Mouse (Mus musculus): ENCODE data around the gene Ltn1.

Ltn1 gene

DNA sequence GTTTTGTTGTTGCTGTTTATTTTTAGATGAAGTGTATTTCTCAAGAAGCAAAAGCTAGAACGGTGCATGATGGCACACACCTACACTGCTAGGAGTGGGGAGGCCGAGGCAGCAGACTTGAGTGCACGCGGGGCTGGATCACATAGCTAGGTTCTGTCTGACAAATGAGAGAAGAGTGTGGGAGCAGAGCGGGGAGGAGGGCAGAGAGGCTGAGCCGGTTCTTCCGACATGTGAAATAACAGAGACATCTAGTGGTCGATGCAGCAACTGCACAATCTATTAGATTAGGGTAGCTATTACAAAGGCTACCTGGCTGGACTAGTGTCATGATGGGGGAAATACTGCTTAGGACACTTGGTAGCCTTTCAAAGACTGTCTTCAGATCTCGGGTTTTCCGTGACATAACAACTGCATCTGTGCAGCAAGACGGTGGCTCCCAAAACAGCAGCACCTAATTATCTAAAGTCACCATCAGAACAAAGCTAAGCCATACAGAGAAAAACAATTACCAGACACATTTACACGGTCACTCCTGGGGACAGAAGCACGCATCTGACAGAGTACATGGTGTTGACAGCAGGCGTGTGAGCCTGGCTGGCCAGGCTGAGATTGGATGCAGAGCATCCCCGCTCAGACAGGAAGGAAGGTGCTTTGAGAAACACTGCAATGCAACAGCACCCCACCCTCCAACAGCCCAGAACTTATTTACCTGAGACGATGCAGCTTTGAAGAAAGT is 38.4 kb downstream of the Ltn1 start:
- peak; percentile 74 for DNase-seq (ENCODE audit: low read depth, low spot score)

DNA sequence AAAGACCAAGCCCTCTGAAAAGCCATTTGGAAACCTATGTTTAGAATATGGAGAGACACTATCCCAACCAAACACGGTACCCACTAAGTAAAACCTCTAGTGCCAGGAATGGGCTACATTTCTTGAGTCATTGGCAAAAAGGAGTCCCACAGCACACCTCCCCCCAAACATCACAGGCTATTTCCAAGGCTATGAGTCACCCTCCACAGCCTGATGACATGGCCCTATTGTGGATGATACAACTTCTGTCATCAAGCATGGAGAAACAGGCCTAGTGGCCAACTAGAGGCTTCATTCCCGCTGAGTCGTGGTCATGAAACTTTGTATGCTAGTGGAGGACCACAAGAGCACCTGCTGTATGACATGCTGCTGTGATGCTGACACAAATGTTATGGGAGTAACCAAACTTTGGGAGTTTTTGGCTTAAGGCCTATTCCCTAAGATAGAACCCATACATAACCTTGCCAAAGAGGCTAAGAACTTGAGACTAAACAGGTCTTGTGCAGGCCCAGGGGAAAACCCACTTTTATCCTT is 44.9 kb downstream of the Ltn1 start:
- no peak for DNase-seq (ENCODE audit: low read depth, low spot score)

DNA sequence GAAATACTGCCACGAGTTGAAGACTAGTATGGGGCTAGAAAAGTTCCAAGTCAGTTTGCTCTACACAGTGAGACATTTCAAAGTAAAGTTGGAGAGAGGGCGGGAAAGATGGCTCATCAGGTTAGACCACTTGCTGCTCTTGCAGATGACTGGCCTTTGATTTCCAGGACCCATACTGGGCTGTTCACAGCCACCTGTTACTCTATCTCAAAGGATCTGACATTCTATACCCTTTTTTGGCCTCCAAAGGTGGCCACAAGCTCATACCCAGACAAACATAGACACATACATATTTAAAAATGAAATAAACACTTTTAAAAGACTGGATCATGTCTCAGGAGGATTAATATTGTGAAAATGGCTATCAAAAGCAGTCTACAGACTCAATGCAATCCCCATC is 48.0 kb downstream of the Ltn1 start:
- no peak for DNase-seq (ENCODE audit: low read depth, low spot score)

DNA sequence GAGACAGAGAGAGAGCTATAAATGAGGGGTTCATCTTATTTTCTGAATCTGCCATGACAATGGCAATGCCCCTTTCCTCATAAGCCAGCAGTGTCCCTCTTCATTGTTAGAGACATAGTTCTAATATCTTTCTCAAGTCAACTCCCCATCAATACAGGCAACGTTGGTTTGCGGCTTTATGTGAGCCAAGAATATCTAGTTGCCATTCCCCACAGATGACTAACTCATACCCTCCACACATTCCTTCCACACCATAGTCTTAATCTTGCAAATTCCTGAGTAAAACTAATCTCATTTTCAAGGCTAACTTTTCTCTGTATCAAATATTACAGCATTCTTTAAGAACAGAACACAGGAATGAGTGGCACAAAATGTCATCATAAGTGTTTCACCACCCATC is 49.4 kb downstream of the Ltn1 start:
- DNase-seq (ENCODE audit: low read depth, low spot score) = no peak

DNA sequence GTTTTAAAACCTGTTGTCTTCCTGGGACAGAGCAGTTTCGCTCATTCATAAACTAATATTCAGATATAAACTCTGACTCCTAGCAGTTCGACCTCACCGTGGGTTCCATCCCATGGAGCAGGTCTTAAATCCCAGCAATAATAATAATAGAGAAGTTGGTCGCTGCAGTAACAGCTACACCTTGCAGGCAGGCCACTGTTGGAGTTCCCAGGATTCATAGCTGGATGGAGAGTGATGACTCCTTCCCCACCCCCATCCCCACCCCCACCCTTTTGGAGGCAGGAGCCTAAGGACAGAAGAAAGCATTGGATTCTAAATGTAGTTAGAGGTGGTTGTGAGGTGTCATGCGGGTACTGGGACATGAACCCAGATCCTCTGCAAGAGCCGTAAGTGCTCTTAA is 66.0 kb downstream of the Ltn1 start:
- DNase-seq (ENCODE audit: low read depth, low spot score) = no peak

DNA sequence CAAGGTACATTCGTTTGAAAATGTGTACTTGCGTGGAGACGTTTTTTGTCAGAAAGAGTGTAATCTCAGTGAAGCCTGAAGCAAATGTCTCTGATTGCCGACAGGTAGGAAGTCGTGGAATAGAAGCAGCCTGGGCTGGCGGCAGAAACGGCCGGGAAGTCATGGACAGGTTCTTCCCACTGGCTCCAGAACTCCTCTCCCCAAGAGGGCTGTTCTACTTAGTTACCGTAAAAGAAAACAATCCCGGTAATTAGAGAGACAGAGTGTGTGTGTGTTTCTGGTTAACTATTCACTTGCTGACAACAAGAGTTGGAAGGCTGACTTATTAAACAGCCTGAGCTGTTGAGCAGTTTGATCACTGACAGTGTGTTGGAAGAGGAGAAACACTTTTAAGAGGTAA is 66.4 kb downstream of the Ltn1 start:
- no peak for DNase-seq (ENCODE audit: low read depth, low spot score)

DNA sequence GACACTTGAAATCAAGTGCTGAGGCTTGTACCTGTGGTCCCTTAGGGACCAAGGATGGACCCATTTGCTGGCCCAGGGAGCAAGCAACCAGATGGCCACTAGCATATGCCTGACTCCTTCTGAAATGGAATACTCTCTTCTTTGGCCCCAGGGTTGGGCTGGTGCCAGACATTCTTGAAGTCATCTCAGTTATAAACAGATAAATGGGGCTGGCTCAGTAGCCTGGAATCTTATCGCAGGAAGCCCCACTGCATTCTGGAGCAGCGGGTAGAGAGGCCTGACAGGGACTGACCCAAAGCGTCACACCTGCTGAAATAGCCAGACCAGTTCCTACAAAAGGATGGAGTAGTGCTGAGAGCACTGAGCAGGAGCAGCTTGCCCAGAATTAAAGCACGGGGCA is 68.2 kb downstream of the Ltn1 start:
- no peak for DNase-seq (ENCODE audit: low read depth, low spot score)

DNA sequence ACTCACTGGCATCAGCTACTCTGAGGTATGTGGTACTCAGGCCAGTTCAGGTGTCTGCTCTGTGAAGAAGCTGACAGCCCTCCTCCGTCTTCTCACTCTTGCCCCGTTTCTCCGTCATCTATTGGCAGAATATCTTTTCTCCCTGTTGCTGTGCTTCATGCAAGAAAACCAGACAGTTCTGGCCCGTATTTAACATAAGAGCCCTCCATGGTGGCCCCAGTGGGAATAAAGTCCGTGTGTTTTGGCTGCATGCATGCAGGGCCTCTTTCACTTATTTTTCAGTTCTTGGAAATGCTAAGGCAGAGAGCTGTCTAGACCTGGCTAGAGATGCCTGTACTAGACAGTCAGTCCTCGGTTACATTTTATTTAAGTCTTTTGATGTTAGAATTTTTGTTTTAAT is 72.3 kb downstream of the Ltn1 start:
- no peak for DNase-seq (ENCODE audit: low read depth, low spot score)

DNA sequence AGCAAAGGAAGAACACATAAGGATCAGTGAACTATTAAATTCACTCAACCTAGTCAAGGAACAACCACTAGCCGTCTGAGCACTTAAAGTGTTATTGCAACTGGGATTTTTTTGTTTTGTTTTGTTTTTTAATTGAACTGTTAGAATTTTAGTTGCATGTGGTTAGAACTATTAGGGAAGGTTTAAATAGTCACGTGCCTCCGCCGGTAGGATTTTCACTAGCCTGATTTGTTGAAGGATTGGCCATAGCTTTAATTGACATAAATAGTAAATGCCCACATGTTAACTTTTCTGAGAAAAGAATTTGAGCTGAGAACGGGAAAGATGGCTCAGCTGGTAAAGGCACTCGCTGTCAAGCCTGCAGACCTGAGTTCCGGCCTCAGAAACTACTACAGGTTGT is 77.7 kb downstream of the Ltn1 start:
- DNase-seq (ENCODE audit: low read depth, low spot score) = no peak

DNA sequence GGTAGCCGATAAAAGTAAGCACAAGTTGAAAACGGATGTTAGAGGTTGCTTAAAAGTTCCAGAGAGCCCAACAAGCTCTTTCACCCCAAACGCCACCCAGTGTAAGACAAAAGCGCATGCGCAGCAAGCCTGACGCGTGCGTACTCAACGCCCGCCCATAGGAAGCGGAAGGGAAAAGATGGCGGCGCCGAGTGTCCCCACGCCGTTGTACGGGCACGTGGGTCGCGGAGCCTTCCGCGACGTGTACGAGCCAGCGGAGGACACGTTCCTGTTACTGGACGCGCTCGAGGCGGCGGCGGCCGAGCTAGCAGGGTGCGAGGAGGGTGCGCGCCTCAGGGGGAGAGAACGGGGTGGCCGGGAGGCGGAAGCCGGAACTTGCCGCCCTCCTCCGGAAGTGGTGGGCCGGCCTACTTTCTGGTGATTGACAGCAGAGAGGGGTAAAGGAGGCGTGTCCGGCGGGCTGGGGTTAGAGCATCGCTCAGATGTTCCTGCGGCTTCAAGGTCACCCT is 78.3 kb downstream of the Ltn1 start, which contains the start of gene N6amt1:
Gene N6amt1 (plus strand): TSS at position 111 of the 509 bp plus-strand sequence.
- DNase-seq (ENCODE audit: low read depth, low spot score) = peak; percentile 97

DNA sequence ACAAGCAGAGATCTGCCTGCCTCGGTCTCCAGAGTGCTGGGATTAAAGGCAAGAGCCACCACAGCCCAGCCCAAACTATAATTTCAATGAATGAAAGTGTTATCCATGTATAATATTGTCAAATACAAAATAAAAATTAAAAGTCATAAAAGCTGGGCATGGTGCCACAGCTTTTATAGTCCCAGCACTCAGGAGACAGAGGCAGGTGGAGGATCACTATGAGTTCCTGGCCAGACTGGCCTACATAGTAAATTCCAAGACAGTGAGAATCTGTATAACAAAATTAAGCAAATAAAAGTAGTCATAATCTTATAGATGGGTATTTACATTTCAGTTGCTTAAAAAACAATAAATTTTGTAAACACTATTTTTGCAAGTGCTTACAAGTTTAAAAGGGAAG is 78.8 kb downstream of the Ltn1 start:
- DNase-seq (ENCODE audit: low read depth, low spot score) = no peak

DNA sequence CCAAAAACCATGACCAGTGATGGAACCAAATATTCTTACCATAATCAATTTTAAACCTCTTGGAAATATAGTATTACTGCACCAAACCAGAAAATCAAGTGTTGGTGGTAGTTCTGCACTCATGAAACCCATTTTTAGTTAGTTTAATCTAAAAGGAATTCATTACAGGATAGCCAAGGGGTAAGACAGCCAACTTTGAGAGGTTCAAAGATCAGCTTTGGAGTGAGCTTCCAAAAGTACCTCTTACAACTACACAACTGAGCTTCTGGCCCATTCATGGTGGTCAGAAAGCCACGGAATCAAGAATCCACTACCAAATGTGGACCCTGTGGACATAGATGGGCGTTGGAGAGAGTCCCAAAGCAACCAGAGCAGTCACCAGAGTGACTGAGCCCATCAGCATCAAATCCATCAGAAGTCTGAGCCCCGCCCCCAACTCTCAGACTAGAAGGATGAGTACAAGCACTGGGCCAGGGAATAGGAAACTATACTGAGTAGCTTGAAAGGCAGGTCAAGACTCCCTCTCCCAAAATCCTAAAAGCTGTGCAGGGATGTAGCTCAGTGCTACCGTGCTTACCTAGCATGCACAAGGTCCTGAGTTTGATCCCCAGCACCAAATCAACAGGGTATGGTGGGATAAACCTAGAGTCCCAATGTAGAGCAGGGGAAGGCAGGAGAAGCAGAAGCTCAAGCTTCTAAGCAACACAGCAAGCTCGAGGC is 80.9 kb downstream of the Ltn1 start:
- no peak for DNase-seq (ENCODE audit: low read depth, low spot score)

DNA sequence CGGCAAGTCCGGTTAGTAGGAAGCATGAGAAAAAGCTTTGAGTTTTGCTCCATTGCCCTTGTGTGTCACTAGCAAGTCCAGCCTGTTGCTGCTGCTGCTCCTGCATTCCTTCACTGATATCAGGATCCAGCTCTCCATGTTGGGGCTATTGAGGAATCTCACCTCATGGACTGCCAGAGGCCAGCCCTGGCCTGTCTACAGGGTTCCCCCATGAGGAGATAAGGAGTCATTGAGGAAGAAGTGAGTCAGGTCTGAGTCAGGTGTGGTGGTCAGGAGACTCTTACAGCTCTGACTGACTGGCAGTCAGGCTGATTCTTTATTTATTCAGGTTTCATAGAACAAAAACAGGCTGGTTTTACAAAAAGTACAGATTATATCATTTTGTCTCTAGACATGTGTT is 84.3 kb downstream of the Ltn1 start:
- DNase-seq (ENCODE audit: low read depth, low spot score) = no peak

DNA sequence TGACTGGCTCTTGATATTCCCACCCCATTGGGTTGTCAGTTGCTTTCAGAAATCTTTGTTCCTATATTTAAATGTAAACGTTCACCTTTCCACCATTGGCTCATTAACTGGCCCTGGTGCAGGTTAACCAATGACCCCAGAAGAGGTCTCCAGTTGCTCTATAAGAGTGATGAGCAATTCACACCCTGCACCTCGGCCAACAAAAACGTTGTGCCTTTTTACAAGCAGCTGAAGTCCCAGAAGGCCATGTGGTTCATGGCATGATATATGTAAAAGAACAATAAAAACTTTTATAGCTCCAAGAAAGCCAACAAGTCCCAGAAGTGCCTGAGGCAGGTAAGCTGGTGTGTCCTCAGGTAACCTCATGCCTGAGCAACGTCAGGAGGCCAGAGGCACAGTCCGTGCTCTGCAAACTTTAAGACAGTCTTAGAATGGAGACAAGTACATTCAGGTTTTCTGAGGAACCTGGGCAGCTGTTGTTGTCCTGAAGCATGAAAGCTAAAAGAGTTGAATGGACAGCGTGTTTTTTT is 91.3 kb downstream of the Ltn1 start:
- DNase-seq (ENCODE audit: low read depth, low spot score) = no peak

DNA sequence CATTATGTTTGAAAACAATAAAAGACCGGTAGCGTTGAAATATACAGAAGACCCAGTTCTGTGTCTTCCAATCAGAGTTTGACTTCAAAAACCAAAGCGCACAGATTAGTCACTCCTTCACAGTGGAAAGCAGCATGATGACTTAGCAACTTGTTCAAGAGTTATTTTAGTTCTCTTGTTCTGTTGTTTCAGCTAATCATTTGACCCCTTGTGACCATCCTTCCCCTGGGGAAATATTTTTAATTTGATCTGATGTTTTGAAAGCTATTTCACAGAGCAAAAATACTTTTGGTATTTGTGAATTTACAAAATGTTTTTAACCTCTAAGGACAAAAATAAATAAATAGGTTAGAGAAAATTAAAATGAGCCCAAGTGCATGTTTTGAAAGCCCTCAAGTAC is 97.7 kb downstream of the Ltn1 start:
- DNase-seq (ENCODE audit: low read depth, low spot score) = no peak

DNA sequence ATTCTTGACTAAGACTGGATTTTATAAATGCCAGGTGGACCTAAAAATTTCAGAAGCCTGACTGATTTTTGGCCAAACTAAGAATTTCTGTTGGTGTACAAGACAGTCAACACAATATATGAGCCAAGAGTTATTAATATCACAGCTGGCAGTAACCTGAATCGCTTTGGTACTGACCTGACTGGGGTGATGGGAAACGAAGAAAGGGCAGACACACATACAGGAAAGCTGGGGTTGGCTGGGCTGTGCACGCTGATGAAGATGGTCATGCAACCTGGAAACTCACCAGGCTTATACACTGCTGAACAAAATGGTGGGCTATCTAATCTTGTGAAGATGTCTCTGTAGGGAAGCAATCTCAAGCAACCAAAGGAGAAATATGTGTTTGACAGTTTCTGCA is 102.4 kb downstream of the Ltn1 start:
- no peak for DNase-seq (ENCODE audit: low read depth, low spot score)

Data from CD4-positive, CD25-positive, alpha-beta regulatory T cell, adult 2 months (primary cell).